Mouse (Mus musculus) intestine, postnatal 0 days (tissue): Measurements from ENCODE around the gene Nbas. TPM values are rescaled to one million over a fixed set of nuclear protein-coding genes. Genes with fewer than 3 reads are reported as not detected.

Experiments
- ATAC-seq: fragments of 200-750 bp; cut with Nextera tagmentation; 2 replicates; pipeline ENCODE4 v1.8.0; 2017; ENCODE audit warnings: mild to moderate bottlenecking, moderate TSS enrichment, moderate library complexity
- H3K27ac ChIP-seq: fragments of 300-500 bp; sonication (generic); 2 replicates; pipeline ENCODE4 v1.5.1; 2014; ENCODE audit warnings: mild to moderate bottlenecking, low read depth, low read length, moderate library complexity
- H3K27me3 ChIP-seq: fragments of 300-500 bp; sonication (generic); replicated peaks from 2 replicates; pipeline ENCODE4 v1.6.1; 2014; ENCODE audit warnings: low read length, mixed read lengths; ENCODE audit not compliant: control insufficient read depth, insufficient read depth
- H3K36me3 ChIP-seq: fragments of 300-500 bp; sonication (generic); 2 replicates; pipeline ENCODE4 v1.6.1; 2014; ENCODE audit warnings: mild to moderate bottlenecking, moderate library complexity; ENCODE audit not compliant: control insufficient read depth, insufficient read depth
- H3K4me1 ChIP-seq: fragments of 300-500 bp; sonication (generic); replicated peaks from 2 replicates; pipeline ENCODE4 v1.6.1; 2014; ENCODE audit warnings: antibody characterized with exemption, low read length, mixed read lengths; ENCODE audit not compliant: control insufficient read depth, insufficient read depth
- H3K4me2 ChIP-seq: fragments of 300-500 bp; sonication (generic); replicated peaks from 2 replicates; pipeline ENCODE4 v1.6.1; 2014; ENCODE audit warnings: low read depth, mild to moderate bottlenecking, moderate library complexity
- H3K4me3 ChIP-seq: fragments of 300-500 bp; sonication (generic); 2 replicates; pipeline ENCODE4 v1.5.1; 2014; ENCODE audit warnings: low read depth, low read length
- H3K9ac ChIP-seq: fragments of 300-500 bp; sonication (generic); 2 replicates; pipeline ENCODE4 v1.6.1; 2014; ENCODE audit warnings: mild to moderate bottlenecking, low read depth, low read length
- H3K9me3 ChIP-seq: fragments of 300-500 bp; sonication (generic); 2 replicates; pipeline ENCODE4 v1.6.1; 2016; ENCODE audit warnings: mixed run types; ENCODE audit not compliant: control insufficient read depth
- CTCF ChIP-seq: sonication (generic); IDR thresholded peaks from 2 replicates; pipeline ENCODE4 v1.5.1; 2016; ENCODE audit warnings: low read depth, mild to moderate bottlenecking, control low read depth, antibody characterized with exemption, moderate library complexity
- WGBS: fragments of 180-500 bp; shearing (Covaris S2); extraction: QIAGEN DNeasy Blood & Tissue Kit; methylation state at CpG from one replicate; pipeline ENCODE4 v1.1.7; 2014; 5-methylcytosine and 5-hydroxymethylcytosine counted together
- polyA plus RNA-seq: library from polyadenylated mRNA; unstranded; fragments of >200 nt; fragmentation: Nextera tagmentation; extraction: Ambion mirVana; gene quantifications from 2 replicates; pipeline ENCODE4 v1.2.1, GENCODE M21; 2015

Gene Nbas
- polyA plus RNA-seq, 1 experiment from 2014 or later = 13.9 TPM

GRCm38 (mm10) chr12:13575605-13576600, 307.0 kb downstream of the Nbas start:
- Histone ChIP-seq H3K4me1 (no peaks in the 10 kb centered on the region), H3K36me3 (no peaks in the 10 kb centered on the region), H3K27me3 (no peaks in the 10 kb centered on the region), H3K4me2 (no peak overlapping the region), H3K9me3 (no peaks in the 10 kb centered on the region), H3K9ac (no peak overlapping the region), H3K4me3 (no peak overlapping the region), H3K27ac (no peak overlapping the region)
- ATAC-seq = no peak
- TF ChIP-seq CTCF = no peak
- 86% methylated on average over 5 of the region's 5 CpGs for WGBS

DNA sequence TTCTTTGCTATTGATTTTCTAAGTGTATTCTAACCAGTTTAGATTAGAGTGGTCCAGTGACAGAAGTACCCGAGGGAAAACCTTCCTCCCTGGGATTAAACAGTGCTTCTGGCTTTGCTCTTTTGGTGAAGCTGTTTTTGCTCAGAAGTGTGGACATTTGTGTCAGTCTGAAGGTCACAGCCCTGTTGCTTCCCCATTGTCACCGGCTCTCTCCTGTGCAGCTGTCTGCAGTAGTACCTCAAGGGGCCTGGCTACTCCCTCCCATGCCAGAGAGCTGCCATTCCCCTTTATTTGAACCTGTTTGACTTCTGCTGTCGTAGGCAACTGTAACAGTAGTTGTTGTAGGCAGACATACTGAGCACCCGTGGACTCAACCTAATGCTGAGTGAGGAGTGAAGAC, 307.8 kb downstream of the Nbas start:
- Histone ChIP-seq H3K27ac (no peak overlapping the region), H3K36me3 (peaks cover 8% of the 10 kb centered on the region; the same call in 1 of the 2 replicates), H3K9me3 (no peaks in the 10 kb centered on the region), H3K4me1 (no peaks in the 10 kb centered on the region), H3K4me2 (no peak overlapping the region), H3K27me3 (no peaks in the 10 kb centered on the region), H3K4me3 (no peak overlapping the region), H3K9ac (no peak overlapping the region)
- TF ChIP-seq CTCF = no peak
- 46% methylated on average over 4 of the region's 4 CpGs for WGBS
- no peak for ATAC-seq

DNA sequence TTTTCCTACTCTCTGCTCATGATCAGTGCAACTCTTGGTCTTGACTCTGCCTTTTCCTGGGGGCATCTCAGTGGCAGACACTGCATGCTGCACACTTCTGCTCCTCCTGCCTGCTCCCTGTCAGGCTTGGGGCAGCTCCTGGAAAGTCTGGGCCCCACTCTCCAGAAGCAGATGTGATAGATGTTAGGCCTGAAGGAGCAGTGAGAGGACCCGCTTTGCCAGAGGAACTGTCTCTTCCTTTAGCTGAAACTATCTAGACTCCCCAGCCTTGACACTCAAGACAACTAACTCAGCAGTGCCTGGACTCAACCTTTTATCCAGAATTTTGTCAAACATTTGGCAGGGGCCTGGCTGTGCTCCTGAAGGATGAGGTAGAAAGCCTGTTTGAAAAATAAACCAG, 311.9 kb downstream of the Nbas start:
- Histone ChIP-seq H3K27ac (no peak overlapping the region), H3K36me3 (peaks cover 14% of the 10 kb centered on the region; the same call in 1 of the 2 replicates), H3K4me2 (no peak overlapping the region), H3K4me3 (no peak overlapping the region), H3K9me3 (no peaks in the 10 kb centered on the region), H3K27me3 (no peaks in the 10 kb centered on the region), H3K9ac (no peak overlapping the region), H3K4me1 (no peaks in the 10 kb centered on the region)
- no peak for ATAC-seq
- no peak for TF ChIP-seq CTCF
- WGBS = 90% methylated on average over 1 of the region's 1 CpGs

DNA sequence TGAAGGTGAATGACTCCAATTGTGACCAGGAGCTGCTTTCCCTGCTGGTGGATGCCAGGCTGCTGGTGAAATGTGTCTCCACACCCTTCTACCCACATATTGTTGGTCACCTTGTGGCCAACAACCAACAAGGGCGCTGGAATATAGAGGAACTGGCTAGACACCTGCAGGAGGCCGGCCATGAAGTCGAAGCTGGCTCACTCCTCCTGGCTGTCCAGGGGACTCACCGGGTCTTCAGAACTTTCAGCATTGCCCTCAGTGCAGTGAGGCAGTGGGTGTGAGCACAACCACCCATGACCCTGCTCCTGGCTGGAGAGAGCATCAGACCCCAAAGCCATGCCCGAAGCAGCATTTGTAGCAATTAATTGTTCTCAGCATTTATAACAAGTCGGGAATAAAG, 314.5 kb downstream of the Nbas start:
- ATAC-seq = no peak
- Histone ChIP-seq H3K4me1 (no peaks in the 10 kb centered on the region), H3K27me3 (no peaks in the 10 kb centered on the region), H3K27ac (no peak overlapping the region), H3K9me3 (no peaks in the 10 kb centered on the region), H3K9ac (no peak overlapping the region), H3K36me3 (peaks cover 14% of the 10 kb centered on the region; the same call in 1 of the 2 replicates), H3K4me3 (no peak overlapping the region), H3K4me2 (no peak overlapping the region)
- no peak for TF ChIP-seq CTCF
- WGBS = 97% methylated on average over 6 of the region's 6 CpGs

DNA sequence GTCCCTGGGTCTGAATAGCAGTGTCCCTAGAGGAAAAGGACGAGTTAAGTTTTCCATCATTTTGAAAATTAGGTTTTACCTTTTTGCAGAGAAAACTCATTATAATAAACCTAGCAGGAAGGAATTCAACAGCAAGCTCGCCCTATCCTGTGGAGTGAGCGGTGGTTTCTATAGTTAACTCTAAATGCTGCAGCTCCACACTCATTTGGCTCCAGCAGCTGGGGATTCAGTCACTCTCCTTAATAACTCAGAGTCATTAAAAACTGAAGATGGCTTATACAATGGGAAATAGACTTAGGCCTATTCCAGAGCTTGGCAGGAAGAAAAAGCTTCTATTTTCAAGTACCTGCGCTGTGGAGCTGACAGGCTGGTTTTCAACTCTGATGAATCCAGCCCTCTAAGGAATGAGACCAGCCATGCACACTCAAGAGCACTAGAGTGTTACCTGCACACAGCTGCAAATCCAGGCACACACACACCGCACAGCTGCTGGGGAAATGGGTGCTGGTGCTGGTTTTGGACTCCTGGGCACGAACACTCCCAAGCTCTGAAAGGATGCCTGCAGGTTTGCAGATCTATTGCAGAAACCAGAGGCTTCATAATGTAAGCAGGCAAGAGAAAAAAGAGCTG, 316.7 kb downstream of the Nbas start:
- H3K36me3 ChIP-seq = peaks cover 14% of the 10 kb centered on the region; the same call in 1 of the 2 replicates
- no peaks in the 10 kb centered on the region for H3K4me1 ChIP-seq
- H3K27me3 ChIP-seq = no peaks in the 10 kb centered on the region
- H3K9ac ChIP-seq = no peak overlapping the region
- no peak overlapping the region for H3K4me2 ChIP-seq
- H3K9me3 ChIP-seq = no peaks in the 10 kb centered on the region
- TF ChIP-seq CTCF = no peak
- no peak overlapping the region for H3K4me3 ChIP-seq
- H3K27ac ChIP-seq = no peak overlapping the region
- WGBS = 87% methylated on average over 6 of the region's 6 CpGs
- ATAC-seq = no peak

GRCm38 (mm10) chr12:13587675-13588074, 318.7 kb downstream of the Nbas start:
- Histone ChIP-seq H3K36me3 (0 out of 2 replicates have a peak, but pooled peaks cover 4% of the 10 kb centered on the region), H3K4me3 (no peak overlapping the region), H3K4me2 (no peak overlapping the region), H3K4me1 (no peaks in the 10 kb centered on the region), H3K27me3 (no peaks in the 10 kb centered on the region), H3K9ac (no peak overlapping the region), H3K27ac (no peak overlapping the region), H3K9me3 (no peaks in the 10 kb centered on the region)
- ATAC-seq = no peak
- WGBS = 75% methylated on average over 4 of the region's 4 CpGs
- no peak for TF ChIP-seq CTCF
